Mouse (Mus musculus) Patski (cell line): ENCODE data around the gene Chn2. TPM values are rescaled to one million over a fixed set of nuclear protein-coding genes. Genes with fewer than 3 reads are reported as not detected.

Source experiments
- ATAC-seq: fragments of 100-300 bp; one replicate; pipeline ENCODE4 v1.8.0; 2021
- CTCF ChIA-PET: fragments of 350-600 bp; sonication (Branson Sonifier 250); formaldehyde crosslinking; loops from one replicate; lab custom pipeline; 2022; ENCODE audit warnings: inconsistent platforms; lab: Charles Lee
- POLR2A ChIA-PET: fragments of 350-600 bp; sonication (Branson Sonifier 250); formaldehyde crosslinking; loops from one replicate; lab custom pipeline; 2022; ENCODE audit warnings: antibody characterized with exemption, inconsistent platforms; lab: Charles Lee
- DNase-seq: peaks from one replicate; pipeline ENCODE4 v3.0.0-alpha.2; 2011; ENCODE audit warnings: low read depth, low spot score
- H3K27me3 ChIP-seq: fragments of 371-371 bp; one replicate; pipeline ENCODE4 v1.5.1; 2021
- CTCF ChIP-seq: fragments of 100-300 bp; IDR thresholded peaks from one replicate; pipeline ENCODE4 v1.5.1; 2021
- in situ Hi-C: fragments of 300-500 bp; cut with MboI; formaldehyde crosslinking; loops from 3 replicates; pipeline ENCODE4 v1.11.1; 2018; ENCODE audit warnings: low pct_unique_long_range_greater_than_20kb, mixed read lengths
- polyA plus RNA-seq: library from polyadenylated mRNA; unstranded; gene quantifications from one replicate; pipeline ENCODE4 v1.2.3, GENCODE M21; 2021

Gene Chn2
- polyA plus RNA-seq, 1 experiment from 2014 or later, result 15.7 TPM

GRCm38 (mm10) chr6:54021123-54021789 is 18.1 kb upstream of the Chn2 start:
- DNase-seq (peak; percentile 65), ATAC-seq (peak; percentile 89)
- ChIA-PET POLR2A (interaction anchor here (1.1 kb wide), 1 partner anchor 9 kb away, joined by 3 read pairs; no protein-coding TSS in a partner anchor), CTCF (interaction anchor here (1.2 to 1.8 kb wide), 2 partner anchors 13 to 24 kb away, joined by 3 to 6 read pairs; no protein-coding TSS in a partner anchor)
- no peak for TF ChIP-seq CTCF
- no peaks in the 10 kb centered on the region for H3K27me3 ChIP-seq
- in situ Hi-C loops, result loop anchor here (10.0 kb wide), 1 partner anchor 324 kb away; no protein-coding TSS in a partner anchor

DNA sequence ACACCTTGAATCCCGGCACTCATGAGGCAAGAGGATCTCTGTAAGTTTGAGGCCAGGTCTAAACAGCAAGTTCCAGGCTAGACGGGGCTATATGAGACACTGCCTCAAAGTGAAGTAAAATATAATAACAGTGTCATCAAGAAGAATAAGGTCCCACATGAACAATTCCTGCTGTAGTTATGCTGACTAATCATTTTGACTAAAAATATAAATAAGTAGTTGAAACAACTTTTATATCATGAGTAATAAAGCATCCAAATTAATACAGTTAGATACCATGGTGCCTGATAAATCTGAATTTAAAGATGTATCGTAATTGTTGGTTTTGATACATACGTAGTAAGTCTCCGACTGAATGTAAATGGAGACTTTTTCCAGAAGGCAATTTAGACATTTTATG is 15.5 kb upstream of the Chn2 start:
- H3K27me3 ChIP-seq, result no peaks in the 10 kb centered on the region
- ChIA-PET POLR2A (no interaction called here), CTCF (no interaction called here)
- no peak for TF ChIP-seq CTCF
- DNase-seq (no peak), ATAC-seq (no peak)
- in situ Hi-C loops, result loop anchor here (10.0 kb wide), 1 partner anchor 321 kb away; no protein-coding TSS in a partner anchor

GRCm38 (mm10) chr6:54028706-54029105 is 10.6 kb upstream of the Chn2 start:
- TF ChIP-seq CTCF, result no peak
- no peak for ATAC-seq
- CTCF ChIA-PET, result interaction anchor here (2.0 kb wide), 1 partner anchor 136 kb away, joined by 4 read pairs; no protein-coding TSS in a partner anchor
- in situ Hi-C loops, result loop anchor here (10.0 kb wide), 1 partner anchor 316 kb away; no protein-coding TSS in a partner anchor
- DNase-seq, result no peak
- POLR2A ChIA-PET, result interaction anchor here (0.7 kb wide), 1 partner anchor 73 kb away, joined by 3 read pairs; no protein-coding TSS in a partner anchor
- H3K27me3 ChIP-seq, result no peaks in the 10 kb centered on the region

- POLR2A ChIA-PET, result interaction anchor here (0.8 kb wide), 1 partner anchor 9 kb away, joined by 3 read pairs; no protein-coding TSS in a partner anchor
- TF ChIP-seq CTCF, result no peak
- H3K27me3 ChIP-seq, result no peaks in the 10 kb centered on the region
- in situ Hi-C loops, result no loop called here
- DNase-seq (no peak), ATAC-seq (no peak)
- CTCF ChIA-PET, result interaction anchor here (1.0 to 2.6 kb wide), 5 partner anchors 20 to 198 kb away, joined by 3 to 8 read pairs (median 4); no protein-coding TSS in a partner anchor
Measured at GRCm38 (mm10) chr6:54030351-54030750, 9.0 kb upstream of the Chn2 start.

- in situ Hi-C loops, result no loop called here
- ChIA-PET CTCF (interaction anchor here (1.0 to 2.6 kb wide), 4 partner anchors 20 to 198 kb away, joined by 3 to 8 read pairs (median 4); no protein-coding TSS in a partner anchor), POLR2A (interaction anchor here (1.2 kb wide), 1 partner anchor 136 kb away, joined by 3 read pairs; no protein-coding TSS in a partner anchor)
- DNase-seq (no peak), ATAC-seq (no peak)
- H3K27me3 ChIP-seq, result no peaks in the 10 kb centered on the region
- no peak for TF ChIP-seq CTCF
Measured at GRCm38 (mm10) chr6:54030776-54031175, 8.6 kb upstream of the Chn2 start.

DNA sequence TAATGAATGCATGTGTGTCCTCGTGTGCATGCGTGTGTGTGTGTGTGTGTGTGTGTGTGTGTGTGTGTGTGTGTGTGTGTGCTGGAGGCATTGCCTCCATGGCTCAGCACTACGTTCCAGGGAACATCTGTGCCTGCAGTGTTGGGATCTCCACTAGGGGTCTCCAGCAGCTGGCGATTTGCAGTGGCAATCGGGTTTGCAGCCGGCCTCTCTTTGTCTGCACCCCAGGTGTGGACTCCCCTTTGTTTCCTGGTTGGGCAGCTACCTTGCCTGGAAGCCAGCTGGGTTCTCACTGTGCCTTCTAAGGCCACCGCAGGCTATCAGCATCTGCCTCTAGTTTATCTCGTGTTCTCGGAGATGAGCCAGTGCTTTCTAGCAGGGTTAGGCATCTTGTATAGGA is 4.9 kb upstream of the Chn2 start:
- ATAC-seq, result no peak

DNA sequence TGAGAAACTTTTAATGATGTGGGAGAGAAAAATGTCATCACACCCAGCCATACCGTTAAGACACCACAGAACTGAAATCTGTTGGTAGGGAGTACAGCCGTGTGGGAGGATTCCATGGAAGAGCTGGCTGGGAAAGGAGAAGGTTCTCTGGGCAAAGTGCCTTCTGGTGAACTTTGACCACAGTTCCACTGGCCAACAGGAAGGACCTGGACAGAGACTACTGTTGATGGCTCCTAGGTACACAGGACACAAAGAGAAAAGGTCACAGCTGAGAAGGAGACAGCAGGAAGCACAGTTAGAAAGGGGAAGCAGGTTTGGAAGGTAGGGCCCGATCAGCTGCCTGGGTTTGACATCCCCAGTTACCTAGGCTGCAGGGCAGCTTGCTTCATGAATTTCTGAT is 3.8 kb upstream of the Chn2 start:
- in situ Hi-C loops, result loop anchor here (5.0 kb wide), 2 partner anchors 127 to 192 kb away; no protein-coding TSS in a partner anchor
- ATAC-seq (no peak), DNase-seq (no peak)
- no peaks in the 10 kb centered on the region for H3K27me3 ChIP-seq
- CTCF ChIA-PET, result interaction anchor here (1.5 to 4.4 kb wide), 6 partner anchors 15 to 193 kb away, joined by 3 to 30 read pairs (median 8); no protein-coding TSS in a partner anchor
- no peak for TF ChIP-seq CTCF
- POLR2A ChIA-PET, result interaction anchor here (1.5 kb wide), 1 partner anchor 129 kb away, joined by 3 read pairs; no protein-coding TSS in a partner anchor

More for the DNA sequence above, 4.9 kb upstream of the Chn2 start:
- DNase-seq, result no peak
- H3K27me3 ChIP-seq, result no peaks in the 10 kb centered on the region
- in situ Hi-C loops, result no loop called here
- ChIA-PET CTCF (interaction anchor here (0.7 to 4.4 kb wide), 18 partner anchors 9 to 888 kb away, joined by 3 to 30 read pairs (median 4); no protein-coding TSS in a partner anchor), POLR2A (interaction anchor here (1.5 kb wide), 1 partner anchor 130 kb away, joined by 3 read pairs; no protein-coding TSS in a partner anchor)
- no peak for TF ChIP-seq CTCF

GRCm38 (mm10) chr6:54038866-54039265 is 488 bp upstream of the Chn2 start:
- in situ Hi-C loops, result loop anchor here (5.0 kb wide), 2 partner anchors 123 to 188 kb away; no protein-coding TSS in a partner anchor
- POLR2A ChIA-PET, result no interaction called here

DNA sequence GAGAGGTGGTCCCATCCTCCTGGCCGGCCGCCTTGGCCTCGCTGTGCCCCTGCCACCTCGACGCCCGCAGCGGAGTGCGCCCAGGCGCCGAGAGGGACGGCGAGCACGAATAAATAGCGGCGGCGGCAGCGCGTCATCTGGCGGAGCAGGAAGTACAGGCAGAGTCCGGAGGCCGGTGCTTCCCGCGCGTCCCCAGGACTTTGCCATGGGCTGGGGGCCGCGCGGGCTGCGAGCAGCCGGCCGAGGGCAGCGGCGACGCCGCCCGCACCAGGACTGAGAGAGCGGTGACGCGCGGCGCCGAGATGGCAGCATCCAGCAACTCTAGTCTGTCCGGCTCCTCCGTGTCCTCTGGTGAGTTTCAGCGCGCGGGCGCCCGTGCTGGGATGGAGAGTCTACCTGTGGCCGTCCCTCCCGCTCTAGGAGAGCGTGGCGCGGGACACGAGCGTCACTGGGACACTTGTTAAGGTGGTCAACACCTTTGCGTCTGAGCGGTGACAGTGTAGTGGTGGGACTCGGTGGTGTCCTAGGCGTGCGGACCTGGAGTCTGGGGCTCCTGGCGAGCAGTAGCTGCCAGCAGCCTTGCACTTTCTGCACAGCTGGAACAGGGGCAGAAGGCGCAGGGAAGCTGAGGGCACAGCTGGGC is 572 bp downstream of the Chn2 start:
- no peaks in the 10 kb centered on the region for H3K27me3 ChIP-seq
- POLR2A ChIA-PET, result no interaction called here
- TF ChIP-seq CTCF, result no peak
- ATAC-seq (peak; percentile 73), DNase-seq (no peak)
- in situ Hi-C loops, result loop anchor here (5.0 kb wide), 2 partner anchors 122 to 187 kb away; no protein-coding TSS in a partner anchor
- CTCF ChIA-PET, result interaction anchor here (1.2 to 1.5 kb wide), 2 partner anchors 12 to 125 kb away, joined by 3 to 4 read pairs; no protein-coding TSS in a partner anchor

More at GRCm38 (mm10) chr6:54038866-54039265, 488 bp upstream of the Chn2 start:
- CTCF ChIA-PET, result interaction anchor here (0.8 to 1.5 kb wide), 3 partner anchors 13 to 126 kb away, joined by 3 to 4 read pairs (median 3); no protein-coding TSS in a partner anchor
- DNase-seq (no peak), ATAC-seq (no peak)
- H3K27me3 ChIP-seq, result no peaks in the 10 kb centered on the region
- TF ChIP-seq CTCF, result no peak

- in situ Hi-C loops, result no loop called here
- H3K27me3 ChIP-seq, result no peaks in the 10 kb centered on the region
- TF ChIP-seq CTCF, result no peak
- ATAC-seq (no peak), DNase-seq (no peak)
- CTCF ChIA-PET, result interaction anchor here (1.2 kb wide), 1 partner anchor 124 kb away, joined by 4 read pairs; no protein-coding TSS in a partner anchor
- POLR2A ChIA-PET, result no interaction called here
Measured at GRCm38 (mm10) chr6:54040448-54040844, 1.1 kb downstream of the Chn2 start.
